Mouse (Mus musculus) naive thymus-derived CD4-positive, alpha-beta T cell, adult 2 months (primary cell): ENCODE results near the gene Scmh1.

Source experiments
- DNase-seq: peaks from one replicate; pipeline ENCODE4 v3.0.0-alpha.2; 2011; ENCODE audit warnings: low read depth

Gene Scmh1

GRCm38 (mm10) chr4:120405806-120406638 is 941 bp downstream of the Scmh1 start:
- DNase-seq = peak; percentile 40

GRCm38 (mm10) chr4:120406639-120407273 is 1.7 kb downstream of the Scmh1 start:
- peak; percentile 25 for DNase-seq

GRCm38 (mm10) chr4:120418053-120418452 is 13.0 kb downstream of the Scmh1 start:
- no peak for DNase-seq

GRCm38 (mm10) chr4:120420193-120420592 is 15.1 kb downstream of the Scmh1 start:
- DNase-seq = no peak

GRCm38 (mm10) chr4:120420685-120421084 is 15.6 kb downstream of the Scmh1 start:
- DNase-seq = no peak

GRCm38 (mm10) chr4:120430601-120431000 is 25.5 kb downstream of the Scmh1 start:
- DNase-seq = no peak

- DNase-seq = no peak
These were observed 27.7 kb downstream of the Scmh1 start for GRCm38 (mm10) chr4:120432599-120433373.

- DNase-seq = no peak
These were observed 56.7 kb downstream of the Scmh1 start for GRCm38 (mm10) chr4:120461741-120462140.

GRCm38 (mm10) chr4:120472946-120473345 is 67.9 kb downstream of the Scmh1 start:
- DNase-seq = no peak

GRCm38 (mm10) chr4:120487707-120488106 is 82.6 kb downstream of the Scmh1 start:
- no peak for DNase-seq

GRCm38 (mm10) chr4:120506955-120507354 is 101.9 kb downstream of the Scmh1 start:
- no peak for DNase-seq

GRCm38 (mm10) chr4:120511203-120511602 is 106.1 kb downstream of the Scmh1 start:
- DNase-seq = no peak

- DNase-seq = no peak
These were observed 109.3 kb downstream of the Scmh1 start for GRCm38 (mm10) chr4:120514366-120514765.

- DNase-seq = no peak
These were observed 111.4 kb downstream of the Scmh1 start for GRCm38 (mm10) chr4:120516491-120516890.

- DNase-seq = no peak
These were observed 111.8 kb downstream of the Scmh1 start for GRCm38 (mm10) chr4:120516907-120517306.

GRCm38 (mm10) chr4:120517335-120517734 is 112.3 kb downstream of the Scmh1 start:
- no peak for DNase-seq

- no peak for DNase-seq
These were observed 116.7 kb downstream of the Scmh1 start for GRCm38 (mm10) chr4:120521761-120522160.

- DNase-seq = no peak
These were observed 117.3 kb downstream of the Scmh1 start for GRCm38 (mm10) chr4:120522351-120522750.

GRCm38 (mm10) chr4:120523092-120523491 is 118.0 kb downstream of the Scmh1 start:
- DNase-seq = no peak

GRCm38 (mm10) chr4:120528171-120528570 is 123.1 kb downstream of the Scmh1 start:
- DNase-seq = no peak

- no peak for DNase-seq
These were observed 126.9 kb downstream of the Scmh1 start, which contains the start of gene Slfnl1 for GRCm38 (mm10) chr4:120531986-120532385. Gene Slfnl1 (plus strand): TSS chr4:120532231.

GRCm38 (mm10) chr4:120538664-120539063 is 133.6 kb downstream of the Scmh1 start:
- DNase-seq = no peak

GRCm38 (mm10) chr4:120544896-120545295 is 139.8 kb downstream of the Scmh1 start:
- DNase-seq = no peak
